Mouse (Mus musculus) liver, adult 2 months (tissue): ENCODE measurements around the gene Ubr4. TPM values are rescaled to one million over a fixed set of nuclear protein-coding genes. Genes with fewer than 3 reads are reported as not detected.

Experiments
- DNase-seq: peaks from one replicate; pipeline ENCODE4 v3.0.0-alpha.2; 2011; ENCODE audit warnings: low read depth, low spot score; ENCODE audit errors: extremely low read depth
- H3K27ac ChIP-seq: fragments of 200-500 bp; replicated peaks from 2 replicates; pipeline ENCODE4 v1.5.1; 2012; ENCODE audit warnings: low read depth, mild to moderate bottlenecking, control low read depth, inconsistent platforms, low read length; ENCODE audit not compliant: insufficient read depth
- H3K27me3 ChIP-seq: fragments of 200-500 bp; 2 replicates; pipeline ENCODE4 v1.6.1; 2012; ENCODE audit warnings: mild to moderate bottlenecking, moderate library complexity, low read length, inconsistent platforms; ENCODE audit not compliant: control insufficient read depth, insufficient read depth
- H3K36me3 ChIP-seq: fragments of 200-500 bp; 2 replicates; pipeline ENCODE4 v1.6.1; 2012; ENCODE audit warnings: low read length, inconsistent platforms; ENCODE audit not compliant: control insufficient read depth, insufficient read depth
- H3K4me1 ChIP-seq: fragments of 200-500 bp; 2 replicates; pipeline ENCODE4 v1.6.1; 2011; ENCODE audit warnings: low read length; ENCODE audit not compliant: control insufficient read depth, insufficient read depth
- H3K4me3 ChIP-seq: fragments of 200-500 bp; 2 replicates; pipeline ENCODE4 v1.5.1; 2011; ENCODE audit warnings: low read depth, mild to moderate bottlenecking, control low read depth, low read length, moderate library complexity; ENCODE audit not compliant: insufficient read depth
- H3K79me2 ChIP-seq: fragments of 200-500 bp; 2 replicates; pipeline ENCODE4 v1.6.1; 2012; ENCODE audit warnings: inconsistent platforms, mild to moderate bottlenecking, low read length, moderate library complexity; ENCODE audit not compliant: control insufficient read depth, insufficient read depth
- H3K9ac ChIP-seq: fragments of 200-500 bp; 2 replicates; pipeline ENCODE4 v1.6.1; 2012; ENCODE audit warnings: low read depth, mild to moderate bottlenecking, control low read depth, inconsistent platforms, low read length
- CTCF ChIP-seq: fragments of 200-500 bp; IDR thresholded peaks from 2 replicates; pipeline ENCODE4 v1.5.1; 2011; ENCODE audit warnings: low read depth, low read length, control low read depth
- POLR2A ChIP-seq: fragments of 200-500 bp; IDR thresholded peaks from 2 replicates; pipeline ENCODE4 v1.6.1; 2011; ENCODE audit warnings: low read length, control low read depth; ENCODE audit not compliant: insufficient read depth; ENCODE audit errors: extremely low read depth
- WGBS: fragments of 180-500 bp; shearing (Covaris S2); methylation state at CpG from one replicate; pipeline ENCODE4 v1.1.7; 2018; 5-methylcytosine and 5-hydroxymethylcytosine counted together
- polyA plus RNA-seq: library from polyadenylated mRNA; depleted of rRNA; stranded (reverse); fragments of >200 nt; gene quantifications from 2 replicates; pipeline ENCODE4 v1.2.3, GENCODE M21; 2012; rRNA removed
- total RNA-seq: library from RNA; depleted of rRNA; stranded (reverse); fragments of >200 nt; gene quantifications from 2 replicates; pipeline ENCODE4 v1.2.3, GENCODE M21; 2014; rRNA removed

Gene Ubr4
- total and polyA plus RNA-seq, 2 experiments = 56.7 to 149 TPM

GRCm38 (mm10) chr4:139535719-139536118 is 183.3 kb downstream of the Ubr4 start:
- peaks cover 28% of the 10 kb centered on the region for H3K4me1 ChIP-seq
- H3K27ac ChIP-seq = peak overlapping the region; percentile 85
- no peaks in the 10 kb centered on the region for H3K79me2 ChIP-seq
- no peak for TF ChIP-seq POLR2A
- no peak for TF ChIP-seq CTCF
- 36% methylated on average over 7 of the region's 7 CpGs for WGBS
- no peak for DNase-seq
- no peaks in the 10 kb centered on the region for H3K36me3 ChIP-seq
- H3K4me3 ChIP-seq = no peak overlapping the region
- H3K9ac ChIP-seq = peak overlapping the region; percentile 42
- H3K27me3 ChIP-seq = no peaks in the 10 kb centered on the region

- no peak overlapping the region for H3K9ac ChIP-seq
- TF ChIP-seq CTCF = no peak
- TF ChIP-seq POLR2A = no peak
- no peaks in the 10 kb centered on the region for H3K27me3 ChIP-seq
- peaks cover 33% of the 10 kb centered on the region for H3K4me1 ChIP-seq
- H3K36me3 ChIP-seq = no peaks in the 10 kb centered on the region
- DNase-seq = peak; percentile 56
- H3K27ac ChIP-seq = peak overlapping the region; percentile 85
- no peak overlapping the region for H3K4me3 ChIP-seq
- WGBS = 53% methylated on average over 9 of the region's 9 CpGs
- no peaks in the 10 kb centered on the region for H3K79me2 ChIP-seq
These were observed 184.3 kb downstream of the Ubr4 start for GRCm38 (mm10) chr4:139536706-139537105.

Other genes starting within 250 kb of the Ubr4 start
- gene Minos1, start 221.5 kb upstream of the Ubr4 start, total RNA-seq = 45.2 and 55.5 TPM in 2 replicates
- gene Minos1, start 221.5 kb upstream of the Ubr4 start, polyA plus RNA-seq = 26.3 and 29.7 TPM in 2 replicates
- 51.4 and 58.5 TPM in 2 replicates for gene Capzb, start 159.7 kb upstream of the Ubr4 start, total RNA-seq
- gene Capzb, start 159.7 kb upstream of the Ubr4 start, polyA plus RNA-seq = 52.6 and 56.4 TPM in 2 replicates
- gene Pqlc2, start 41.9 kb upstream of the Ubr4 start, total RNA-seq = 6.1 and 13.0 TPM in 2 replicates
- 37.2 and 42.8 TPM in 2 replicates for gene Pqlc2, start 41.9 kb upstream of the Ubr4 start, polyA plus RNA-seq
- 142 and 183 TPM in 2 replicates for gene Akr7a5, start 41.9 kb upstream of the Ubr4 start, total RNA-seq
- 144 and 155 TPM in 2 replicates for gene Akr7a5, start 41.9 kb upstream of the Ubr4 start, polyA plus RNA-seq
- gene Mrto4, start within 50 bp of the Ubr4 start, total RNA-seq = 26.0 and 27.9 TPM in 2 replicates
- gene Mrto4, start within 50 bp of the Ubr4 start, polyA plus RNA-seq = 17.2 and 22.8 TPM in 2 replicates
- gene Emc1, start within 50 bp of the Ubr4 start, total RNA-seq = 23.0 and 23.6 TPM in 2 replicates
- 22.2 and 22.3 TPM in 2 replicates for gene Emc1, start within 50 bp of the Ubr4 start, polyA plus RNA-seq
- 4.3 and 5.4 TPM in 2 replicates for gene Iffo2, start 177.9 kb downstream of the Ubr4 start, total RNA-seq
- gene Iffo2, start 177.9 kb downstream of the Ubr4 start, polyA plus RNA-seq = 5.3 and 7.0 TPM in 2 replicates